Mouse (Mus musculus) stomach, postnatal 0 days (tissue): ENCODE measurements at regions not wholly inside any gene's neighbourhood (a gene's known extent, or its start where the extent isn't known, plus 50 kb on each side); places are given as distances from the start of the nearest gene placed in this dataset.

Experiments used
- CTCF ChIP-seq: IDR thresholded peaks from 2 replicates; pipeline ENCODE4 v1.5.1; 2016; ENCODE audit warnings: antibody characterized with exemption, low read depth, mild to moderate bottlenecking, moderate library complexity
- EP300 ChIP-seq: optimal IDR thresholded peaks from 2 replicates; pipeline ENCODE3; 2016; ENCODE audit warnings: antibody characterized with exemption

DNA sequence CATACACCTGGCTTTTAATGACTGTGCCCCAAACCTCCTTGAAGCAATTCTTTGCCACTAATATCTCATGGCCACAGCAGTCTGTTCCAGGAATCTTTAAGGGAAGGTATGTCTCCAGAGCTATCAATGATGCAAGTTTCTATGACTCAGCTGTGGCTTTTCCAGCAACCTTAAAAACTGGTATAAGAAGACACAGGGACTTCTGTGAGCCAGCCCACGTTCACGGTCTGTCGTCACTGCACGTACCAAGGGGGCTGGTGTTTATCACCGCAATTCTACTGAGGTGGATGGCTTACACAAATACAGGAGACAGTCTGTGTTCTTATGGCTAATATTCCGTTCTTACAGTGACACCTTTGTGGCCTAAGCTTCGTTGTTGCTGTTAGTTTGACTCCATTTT lies 234.9 kb downstream of the Etnk1 start:
- TF ChIP-seq CTCF (no peak), EP300 (no peak)
